Mouse (Mus musculus) layer of hippocampus, adult 18-20 months (tissue): ENCODE data around the gene Gm7682. TPM values are rescaled to one million over a fixed set of nuclear protein-coding genes. Genes with fewer than 3 reads are reported as not detected.
"Not testable (repeated sequence)": the region's sequence is repeated elsewhere in the genome, so short reads cannot be mapped to it uniquely, and the experiment has no call there.

ENCODE experiments used
- DNase-seq, 2 experiments: peaks; one replicate each; pipeline ENCODE4 v3.0.0; 2022; ENCODE audit warnings: low spot score in 2 of 2
- long read RNA-seq: library from polyadenylated mRNA; stranded (forward); transcript quantifications from one replicate; pipeline ENCODE4 v2.0.0, GENCODE M21; 2021
- total RNA-seq, 2 experiments: library from RNA; stranded (reverse); gene quantifications; 2 replicates each; pipeline ENCODE4 v1.2.3; 2021

Gm7682 gene
- total RNA-seq, result not detected
- long read RNA-seq, result 0 reads

DNA sequence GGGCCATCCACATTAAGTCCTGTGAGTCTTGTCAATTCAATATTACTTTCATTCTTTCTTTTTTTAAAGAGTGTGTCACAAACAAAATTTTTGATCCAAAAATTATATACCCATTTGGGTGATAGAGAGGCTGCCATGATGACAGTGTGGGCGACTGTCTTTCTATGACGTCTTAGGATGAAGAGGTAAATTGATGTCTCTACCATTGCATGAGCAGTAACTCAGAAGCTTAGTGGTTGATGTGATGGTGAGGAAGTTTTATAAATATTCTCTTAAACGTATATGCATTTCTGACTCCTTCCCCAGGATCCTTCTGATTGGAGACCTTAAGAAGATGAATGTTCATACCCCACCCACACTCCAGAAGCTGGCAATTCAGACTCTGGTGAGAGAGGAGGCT is at the start of gene Gm7682:
Gm7682 (plus strand) TSS at position 301 of the 400 bp plus-strand sequence.
- DNase-seq, result not testable (repeated sequence)

Other genes starting within 250 kb of the Gm7682 start
- not detected for gene Gm3106, start 227.8 kb upstream of the Gm7682 start, total RNA-seq
- gene A430089I19Rik, start 139.0 kb upstream of the Gm7682 start, total RNA-seq, result not detected
- gene Gm6502, start 131.3 kb upstream of the Gm7682 start, total RNA-seq, result not detected
- gene AA792892, start 106.0 kb upstream of the Gm7682 start, total RNA-seq, result under 1 TPM in 1 of 2 experiments, not detected in 1; 0.20 TPM
- not detected for gene Gm3139, start 80.5 kb downstream of the Gm7682 start, total RNA-seq
- gene Gm3147, start 170.6 kb downstream of the Gm7682 start, total RNA-seq, result not detected
- gene Gm6509, start 178.2 kb downstream of the Gm7682 start, total RNA-seq, result not detected
- gene Gm6205, start 202.6 kb downstream of the Gm7682 start, total RNA-seq, result not detected